Mouse (Mus musculus): ENCODE data around the gene Usp11.
A peak's percentile ranks its signal among the peaks of the same experiment; 100 is the strongest.
"Not testable (repeated sequence)": the region's sequence is repeated elsewhere in the genome, so short reads cannot be mapped to it uniquely, and the experiment has no call there.

Usp11 gene

DNA sequence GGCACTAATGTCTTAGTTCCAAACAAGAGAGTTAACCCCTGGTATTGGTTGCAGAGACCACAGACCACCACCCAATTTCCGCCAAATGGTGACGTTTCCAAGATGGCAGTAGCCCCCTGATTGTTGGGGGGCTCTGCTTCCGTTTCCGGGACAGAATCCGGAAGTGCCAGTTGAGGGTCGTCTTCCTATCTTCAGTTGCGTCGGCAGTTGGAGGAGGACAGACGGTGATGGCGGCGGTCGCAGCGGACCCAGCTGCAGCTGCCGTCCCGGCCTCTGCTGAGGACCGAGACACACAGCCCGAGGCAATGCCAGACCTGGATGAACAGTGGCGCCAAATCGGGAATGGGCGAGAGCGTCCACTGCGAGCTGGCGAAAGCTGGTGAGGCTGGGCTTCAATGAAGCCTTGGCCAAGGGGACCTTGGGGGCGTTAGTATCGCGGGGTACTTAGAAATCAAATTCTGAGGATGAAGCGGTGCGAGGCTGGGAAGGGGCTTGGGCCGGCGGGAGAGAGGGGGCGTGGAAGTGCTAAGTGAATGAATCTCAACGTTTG lies at the start of gene Usp11:
Gene Usp11, plus strand, starts transcription at position 166 of the 550 bp plus-strand sequence.
- DNase-seq = peak; percentile 64

DNA sequence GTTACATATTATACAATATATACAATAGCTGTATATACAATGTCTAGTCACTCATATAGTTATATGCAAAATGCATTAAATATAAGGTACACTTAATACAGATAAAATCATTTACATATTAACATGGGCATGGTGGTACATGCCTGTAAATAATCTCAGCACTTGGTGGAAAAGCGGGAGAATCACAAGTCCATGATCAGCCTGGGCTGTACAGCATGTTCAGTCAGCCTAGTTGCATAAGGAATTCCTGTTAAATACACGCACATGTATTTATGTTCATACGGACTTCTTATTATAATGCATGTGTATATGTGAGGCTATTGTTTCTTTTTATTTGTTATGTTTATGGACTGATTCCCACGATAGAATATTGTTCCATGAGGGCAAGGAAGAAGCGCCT lies 46.1 kb upstream of the Usp11 start:
- DNase-seq = peak in 1 of 2 experiments; percentile 7

GRCm38 (mm10) chrX:20658026-20658652 lies 45.6 kb upstream of the Usp11 start, which contains the start of gene Uba1:
TSS of gene Uba1 (plus strand) at chrX:20658326.
- peak; percentile 83 to 84 for DNase-seq

- DNase-seq = peak in 1 of 2 experiments; percentile 11
These were observed 44.8 kb upstream of the Usp11 start for GRCm38 (mm10) chrX:20658891-20659406.

GRCm38 (mm10) chrX:20662317-20662715 lies 41.4 kb upstream of the Usp11 start:
- no peak for DNase-seq

GRCm38 (mm10) chrX:20662716-20663443 lies 40.8 kb upstream of the Usp11 start:
- peak; percentile 87 for DNase-seq

DNA sequence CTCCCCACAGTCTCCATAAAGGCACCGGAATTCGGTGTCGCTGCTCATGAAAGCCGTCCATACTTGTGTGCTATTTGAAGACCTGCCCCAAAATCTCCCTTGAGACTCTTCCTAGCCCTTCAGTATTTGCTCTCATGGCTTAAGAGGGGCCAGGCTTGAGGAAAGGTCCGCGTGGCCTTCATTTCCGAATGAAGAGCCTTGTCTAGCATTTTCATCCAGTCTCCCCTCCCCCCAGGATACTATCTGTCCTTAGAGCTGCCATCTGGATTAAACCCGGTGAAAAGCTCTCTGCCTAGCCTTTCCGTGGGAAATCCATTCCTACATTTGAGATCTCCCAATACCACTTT lies 40.3 kb upstream of the Usp11 start:
- peak; percentile 22 to 33 for DNase-seq

DNA sequence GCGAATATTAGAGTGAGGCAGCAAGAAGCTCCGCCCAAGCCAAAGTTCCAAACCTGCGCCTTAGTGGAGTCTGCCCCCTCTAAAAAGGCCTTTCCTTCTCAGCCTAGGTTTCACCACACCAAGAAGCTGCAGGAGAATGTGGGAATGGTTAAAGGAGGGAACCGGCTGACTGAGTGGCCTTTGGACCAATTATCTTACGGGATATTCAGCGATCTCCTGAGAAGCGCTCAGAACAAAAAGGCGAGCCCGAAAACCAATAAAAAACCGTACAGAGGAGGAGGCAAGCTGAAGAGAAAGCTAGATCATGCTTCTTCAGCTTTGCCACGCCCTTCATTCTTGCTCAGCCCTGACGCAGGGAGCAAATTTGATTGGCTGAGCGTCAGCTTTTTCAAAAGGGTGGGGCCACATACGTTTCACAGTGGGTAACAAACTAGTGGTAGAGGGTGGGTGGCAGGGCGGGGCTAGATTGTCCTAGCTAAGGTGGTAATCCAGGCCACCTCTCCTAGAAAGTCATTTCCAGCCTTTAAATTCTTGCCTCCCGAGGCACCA lies 16.1 kb upstream of the Usp11 start, which contains the start of gene Cdk16:
Gene Cdk16, plus strand, starts transcription at position 436 of the 549 bp plus-strand sequence.
- DNase-seq = peak; percentile 88 to 89

GRCm38 (mm10) chrX:20688068-20688547 lies 15.6 kb upstream of the Usp11 start:
- DNase-seq = peak; percentile 87 to 89

DNA sequence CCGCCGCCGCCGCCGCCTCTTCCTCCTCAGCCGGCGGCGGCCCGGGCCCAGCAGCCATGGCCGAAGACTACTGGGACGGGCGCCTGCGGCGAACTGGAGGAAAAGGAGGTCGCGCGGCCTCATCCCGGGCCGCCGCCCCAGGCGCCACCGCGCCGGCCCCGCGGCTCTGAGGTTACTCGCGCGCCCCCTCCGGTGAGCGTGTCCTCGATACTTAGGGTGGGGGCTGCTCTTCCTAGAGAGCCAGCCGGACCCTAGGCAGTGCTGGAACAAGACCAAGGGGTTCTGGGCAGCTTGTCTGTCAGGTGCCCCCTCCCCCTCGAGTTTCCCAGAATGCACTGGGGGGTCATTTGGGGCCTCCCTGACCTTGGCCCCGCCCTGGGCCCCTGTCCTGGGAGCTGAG lies 15.1 kb upstream of the Usp11 start:
- peak; percentile 77 to 89 for DNase-seq

DNA sequence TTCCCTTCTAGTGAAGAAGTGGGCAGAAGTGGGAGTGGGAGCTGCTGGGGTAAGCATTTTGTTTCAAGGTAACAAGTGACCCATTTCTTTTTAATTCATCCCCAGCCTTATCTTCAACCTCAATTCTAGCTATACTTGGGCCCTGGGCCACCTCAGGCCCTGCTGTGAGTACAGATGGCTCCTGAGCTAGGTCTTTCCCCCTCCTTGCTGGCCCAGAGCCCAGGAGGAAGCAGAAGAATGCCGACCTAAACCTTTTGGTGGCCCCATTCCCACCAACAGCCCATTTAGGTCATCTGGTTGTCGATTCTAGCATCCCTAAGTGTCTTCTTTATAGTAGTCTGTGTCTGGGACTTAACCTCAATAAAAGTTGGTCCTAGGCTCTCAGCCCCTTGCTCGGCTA lies 12.1 kb upstream of the Usp11 start:
- peak; percentile 78 to 81 for DNase-seq

DNA sequence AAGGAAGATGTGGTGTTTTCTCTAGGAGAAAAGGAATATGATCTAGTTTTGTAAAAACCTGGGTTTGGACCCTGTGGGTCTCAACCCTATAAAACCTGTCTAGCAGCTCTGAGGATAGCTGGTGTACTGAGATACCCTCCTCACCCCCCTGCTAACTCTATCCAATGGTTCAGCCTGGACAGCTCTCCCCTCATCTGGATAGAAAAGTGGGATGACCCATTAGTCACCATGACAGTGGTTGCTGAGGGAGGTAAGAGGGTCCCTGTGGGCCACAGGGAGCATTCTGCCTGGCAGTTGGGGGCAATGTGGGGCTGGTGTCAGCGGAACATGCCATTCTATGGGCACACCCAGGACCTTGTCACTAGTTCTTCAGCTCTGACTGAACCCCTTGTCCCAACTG lies 11.1 kb upstream of the Usp11 start:
- DNase-seq = no peak

DNA sequence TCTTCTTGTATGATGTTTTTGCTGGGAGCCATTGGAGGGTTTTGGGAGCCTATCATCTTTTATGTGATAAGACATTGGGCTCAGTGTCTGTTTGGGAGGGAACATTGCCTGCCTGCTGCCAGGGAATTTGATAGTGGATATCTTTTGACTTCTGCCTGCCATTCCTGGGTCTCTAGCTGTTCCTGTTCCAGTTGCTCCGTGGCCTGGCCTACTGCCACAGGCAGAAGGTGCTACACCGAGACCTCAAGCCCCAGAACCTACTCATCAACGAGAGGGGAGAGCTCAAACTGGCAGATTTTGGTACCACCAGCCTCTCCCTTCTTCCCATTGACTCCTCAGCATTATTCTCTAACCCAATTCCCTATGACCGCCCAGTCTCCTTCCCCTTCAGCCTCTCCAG lies 7.9 kb upstream of the Usp11 start:
- DNase-seq = no peak

DNA sequence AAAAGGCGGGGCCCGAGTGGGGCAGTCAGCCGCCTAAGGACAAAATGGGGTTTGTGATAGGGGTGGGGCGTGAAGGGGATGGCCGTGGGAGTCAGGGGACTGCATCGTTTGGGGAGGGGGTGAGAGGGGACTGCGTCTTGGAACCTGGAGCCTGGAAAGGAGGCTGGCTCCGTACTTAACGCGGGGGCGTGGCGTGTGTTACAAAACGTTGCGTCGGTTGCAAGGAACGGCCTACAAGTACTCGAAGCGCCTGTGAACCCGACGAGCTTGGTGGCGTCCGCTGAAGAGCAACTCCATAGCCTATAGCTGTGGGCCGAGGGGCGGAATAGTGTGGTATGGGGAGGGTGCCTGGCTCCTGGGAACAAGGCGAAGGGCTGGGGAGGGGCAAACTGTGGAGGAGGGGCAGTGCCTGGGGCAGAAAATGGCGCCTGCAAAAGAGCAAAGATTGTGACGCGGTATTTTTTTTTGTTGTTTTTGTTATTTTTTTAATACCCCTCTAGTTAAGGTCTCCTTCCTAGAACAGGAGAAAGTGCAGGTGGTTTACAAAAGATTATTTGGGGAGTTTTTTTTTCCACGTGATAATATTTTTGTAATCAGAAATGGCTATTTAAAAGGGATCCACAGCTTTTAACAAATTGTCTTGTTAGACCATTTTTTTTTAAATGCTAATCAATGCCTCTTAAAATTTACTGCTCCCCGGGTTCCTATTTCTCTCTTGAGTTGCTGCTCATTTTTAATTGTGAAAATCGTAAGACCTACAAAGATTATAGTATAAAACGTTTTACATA lies 783 bp downstream of the Usp11 start:
- peak; percentile 79 to 82 for DNase-seq

- no peak for DNase-seq
These were observed 1.3 kb downstream of the Usp11 start for GRCm38 (mm10) chrX:20705083-20705402.

- no peak for DNase-seq
These were observed 25.0 kb downstream of the Usp11 start for GRCm38 (mm10) chrX:20728681-20729080.

DNA sequence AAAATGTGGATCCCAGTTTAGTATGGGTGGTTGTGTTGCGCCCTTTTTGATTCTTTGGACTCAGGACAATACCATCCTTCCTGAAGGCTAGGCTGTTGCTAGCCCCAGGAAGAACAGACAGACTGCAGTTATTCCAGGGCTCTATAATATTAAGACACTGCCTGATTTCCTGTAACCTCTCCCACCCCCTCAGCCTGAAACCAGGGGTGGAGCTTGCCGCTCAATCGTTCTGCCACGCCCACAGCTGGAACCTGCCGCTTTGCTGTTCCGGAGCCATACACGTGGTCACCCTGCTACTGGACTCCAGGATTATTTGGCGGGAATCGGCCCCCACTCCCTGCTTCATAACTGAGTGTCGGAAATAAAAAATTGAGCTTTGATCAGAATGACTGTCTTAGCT lies 26.3 kb downstream of the Usp11 start:
- DNase-seq = not testable (repeated sequence)

GRCm38 (mm10) chrX:20736479-20736878 lies 32.8 kb downstream of the Usp11 start:
- DNase-seq = no peak

DNA sequence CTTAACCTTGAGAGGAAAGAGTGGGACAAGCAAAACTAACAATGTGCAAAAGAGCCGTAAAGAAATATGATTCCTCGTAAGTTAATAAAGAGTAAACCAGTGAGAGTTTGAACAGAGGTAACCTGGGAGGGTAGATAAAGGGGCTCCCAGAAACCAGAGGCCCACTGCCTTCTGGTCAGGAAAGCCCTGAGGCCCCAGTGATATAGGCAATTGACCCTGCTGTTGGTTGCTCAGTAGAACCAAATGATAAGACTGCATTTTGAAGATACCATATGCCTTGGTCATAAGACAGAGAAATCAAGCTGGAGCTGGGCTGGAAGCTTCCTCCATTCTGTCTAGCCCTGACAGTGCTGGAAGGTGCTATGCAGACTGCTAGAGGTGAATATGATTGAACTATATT lies 45.1 kb downstream of the Usp11 start:
- DNase-seq = no peak

DNA sequence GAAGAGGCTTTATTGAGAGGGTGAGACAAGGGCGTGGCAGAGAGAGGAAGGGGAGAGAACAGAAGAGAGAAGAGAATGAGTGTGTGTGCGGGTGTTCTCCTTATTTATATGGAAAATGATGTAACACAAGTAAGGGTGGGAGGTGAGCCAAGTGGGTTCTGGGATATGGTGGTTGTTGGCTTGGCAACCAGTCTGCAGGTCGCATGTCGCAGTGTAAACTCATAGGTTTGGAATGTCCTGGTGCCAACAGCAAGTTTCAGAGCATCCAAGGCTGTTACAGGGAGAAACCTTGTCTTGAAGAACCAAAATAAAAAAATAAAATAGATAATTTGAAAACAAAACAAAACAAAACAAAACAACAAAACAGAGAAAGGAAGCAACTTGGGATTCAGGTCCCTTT lies 57.5 kb downstream of the Usp11 start:
- no peak for DNase-seq

All from cerebellum, postnatal 14 days (tissue).